Mouse (Mus musculus) cerebellum, postnatal 4 days (tissue): ENCODE results near the gene Olfr318.
"Not testable (repeated sequence)": the region's sequence is repeated elsewhere in the genome, so short reads cannot be mapped to it uniquely, and the experiment has no call there.

ENCODE experiments used
- DNase-seq, 2 experiments: peaks; one replicate each; pipeline ENCODE4 v3.0.0; 2022; ENCODE audit warnings: low spot score in 2 of 2, mixed read lengths in 1 of 2

The Olfr318 gene

DNA sequence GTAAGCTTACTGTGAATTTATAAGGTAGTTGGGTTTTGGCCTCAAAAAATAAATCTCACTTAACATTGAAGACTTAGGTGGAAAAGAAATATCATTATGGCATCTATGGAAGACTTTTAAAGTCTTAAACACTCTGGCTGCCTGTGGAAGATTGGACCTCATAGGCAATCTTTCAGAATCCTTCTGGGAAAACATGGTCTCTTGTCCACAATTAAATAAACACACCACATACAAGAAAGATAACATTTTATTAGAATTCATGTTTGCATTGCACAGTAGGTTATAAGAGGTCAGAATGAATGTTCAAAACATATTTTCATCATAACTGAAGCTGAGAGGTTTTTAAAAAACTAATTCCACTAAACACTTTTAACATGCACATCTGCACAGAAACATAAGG lies at the start of gene Olfr318:
Gene Olfr318 (minus strand): TSS at position 101 of the 400 bp plus-strand sequence.
- DNase-seq = no peak

DNA sequence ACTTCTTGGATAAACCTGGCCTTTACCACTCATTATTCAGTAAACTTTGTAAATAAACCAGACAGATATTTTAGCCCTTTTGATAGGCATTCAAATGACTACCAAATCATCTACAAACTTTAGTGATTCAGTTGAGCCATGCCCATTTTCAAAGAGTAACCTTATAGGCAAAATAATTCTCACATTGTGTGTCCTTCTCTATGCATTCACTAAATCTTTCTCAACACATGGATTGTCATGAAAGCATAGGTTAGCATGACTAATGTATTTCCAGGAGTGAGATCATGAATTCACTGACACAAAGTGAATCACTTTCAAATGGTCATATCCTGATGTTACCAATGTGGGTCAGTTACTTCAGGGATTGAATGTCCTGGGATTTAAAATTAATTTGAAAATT lies 49.1 kb upstream of the Olfr318 start, which contains the start of gene Olfr315:
Gene Olfr315 (plus strand): TSS at position 301 of the 400 bp plus-strand sequence.
- no peak for DNase-seq

GRCm38 (mm10) chr11:58752434-58752833 lies 28.6 kb upstream of the Olfr318 start, which contains the start of gene Olfr316:
Olfr316 (plus strand) TSS chr11:58752734.
- DNase-seq = no peak

GRCm38 (mm10) chr11:58751096-58751495 lies 27.3 kb upstream of the Olfr318 start:
- not testable (repeated sequence) for DNase-seq

DNA sequence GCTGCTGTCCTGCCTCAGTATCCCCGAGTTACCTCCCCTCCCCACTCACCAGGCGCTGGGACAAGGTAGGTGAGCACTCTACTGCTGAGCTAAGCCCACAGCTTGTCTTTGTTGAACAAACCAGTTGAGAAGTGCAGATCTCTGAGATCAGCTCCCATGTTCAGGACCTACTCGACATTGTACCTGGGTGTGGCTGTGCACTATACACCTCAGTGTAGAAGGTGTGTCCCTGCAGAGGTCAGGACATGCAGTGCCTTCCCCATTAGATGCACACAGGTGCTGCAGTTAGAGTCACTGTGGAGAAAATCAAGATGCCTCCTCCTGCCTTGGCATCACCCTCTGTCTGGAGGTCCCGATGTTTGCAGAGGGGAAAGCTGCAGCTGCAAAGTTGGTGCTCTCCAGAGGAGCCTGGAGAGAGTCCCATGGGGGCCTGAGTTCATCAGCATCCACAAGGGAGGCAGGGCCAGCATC lies 15.0 kb upstream of the Olfr318 start, which contains the start of gene Olfr317:
Gene Olfr317 (minus strand): TSS at position 421 of the 471 bp plus-strand sequence.
- no peak for DNase-seq

GRCm38 (mm10) chr11:58733372-58733771 lies 9.6 kb upstream of the Olfr318 start:
- DNase-seq = peak in 1 of 2 experiments; percentile 10

DNA sequence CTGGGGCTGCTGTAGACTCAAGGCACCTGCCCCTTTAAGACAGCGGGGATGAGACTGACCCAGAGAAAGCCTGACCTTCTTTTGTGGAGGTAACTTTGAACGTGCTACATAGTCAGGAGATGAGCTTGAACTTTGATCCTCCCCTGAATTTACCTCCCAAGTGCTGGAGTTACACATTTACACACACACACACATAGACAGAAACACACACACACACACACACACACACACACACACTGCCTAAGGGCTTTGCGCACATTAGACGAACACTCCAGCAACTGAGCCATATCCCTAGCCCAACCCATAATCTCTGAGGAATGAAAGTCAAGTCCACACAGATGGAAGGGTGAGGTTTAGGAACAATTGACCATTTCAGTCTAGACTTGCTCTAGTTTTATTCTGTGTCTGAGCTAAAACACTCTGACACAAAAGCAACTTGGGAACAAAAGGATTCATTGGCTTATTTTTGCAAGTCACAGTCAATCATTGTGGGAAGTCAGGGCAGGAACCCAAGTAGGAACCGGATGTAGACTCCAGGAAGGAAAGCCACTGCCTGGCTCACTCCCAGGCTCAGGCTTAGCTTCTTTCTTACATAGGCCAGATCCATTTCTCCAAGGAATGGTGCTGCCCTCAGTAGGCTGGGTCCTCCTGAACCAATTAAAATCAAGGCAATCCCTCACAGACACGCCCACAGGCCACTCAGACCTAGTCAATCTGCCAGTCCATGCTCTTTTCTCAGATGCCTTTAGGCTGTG lies 4.3 kb upstream of the Olfr318 start:
- not testable (repeated sequence) for DNase-seq

DNA sequence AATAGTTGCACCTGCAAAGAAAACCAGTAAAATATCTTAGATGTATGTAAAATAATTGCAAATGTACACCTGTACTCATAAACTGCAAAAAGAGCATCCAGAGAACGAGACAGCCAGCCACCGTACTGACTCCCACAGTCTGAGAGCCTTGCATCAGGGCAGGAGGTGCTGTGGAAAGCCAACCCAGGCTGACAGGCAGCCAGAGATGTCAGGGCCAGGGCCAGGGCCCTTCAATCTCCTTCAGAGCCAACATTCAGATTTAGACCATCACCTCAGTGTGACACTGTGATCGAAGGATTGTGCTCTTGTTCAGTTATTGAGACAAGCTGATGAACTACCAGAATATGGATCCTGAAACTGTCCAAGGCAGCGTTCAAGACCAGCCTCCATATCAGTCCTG lies 4.1 kb downstream of the Olfr318 start:
- no peak for DNase-seq

DNA sequence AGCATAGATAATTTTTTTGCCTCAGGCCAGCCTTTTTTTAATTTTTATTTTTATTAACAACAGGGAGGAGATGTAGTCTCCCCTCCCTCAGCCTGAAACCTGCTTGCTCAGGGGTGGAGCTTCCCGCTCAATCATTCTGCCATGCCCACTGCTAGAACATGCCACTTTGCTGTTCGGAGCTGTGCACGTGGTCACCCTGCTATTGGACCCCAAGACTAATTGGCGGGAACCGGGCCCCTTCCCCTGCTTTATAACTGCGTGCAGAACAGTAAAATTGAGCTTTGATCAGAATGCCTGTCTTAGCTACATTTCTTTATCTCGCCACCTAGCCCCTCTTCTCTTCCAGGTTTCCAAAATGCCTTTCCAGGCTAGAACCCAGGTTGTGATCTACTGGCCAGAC lies 6.1 kb downstream of the Olfr318 start:
- not testable (repeated sequence) for DNase-seq

- no peak for DNase-seq
These were observed 14.7 kb downstream of the Olfr318 start for GRCm38 (mm10) chr11:58709086-58709485.

DNA sequence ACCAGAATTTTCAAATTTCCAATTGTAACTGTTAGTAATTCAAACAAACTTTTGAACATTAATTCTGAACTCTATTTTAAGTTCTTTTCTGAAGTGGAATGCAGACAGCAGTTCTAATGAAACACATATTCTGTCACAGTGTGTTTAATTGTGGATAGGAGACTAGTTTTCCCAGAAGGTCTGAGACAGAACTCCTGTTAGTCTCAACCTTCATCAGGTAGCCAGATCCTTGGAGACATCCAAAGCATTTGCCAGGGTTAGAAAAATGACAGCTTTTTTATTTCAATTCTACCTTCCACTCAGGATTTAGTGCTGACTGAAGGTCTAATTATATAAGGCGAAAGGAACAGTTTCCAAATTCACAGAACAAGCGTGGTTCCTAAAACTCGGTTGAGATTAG lies 25.0 kb downstream of the Olfr318 start, which contains the start of gene Olfr319:
Gene Olfr319 (plus strand): TSS at position 301 of the 400 bp plus-strand sequence.
- no peak for DNase-seq

- no peak for DNase-seq
These were observed 43.0 kb downstream of the Olfr318 start, which contains the start of gene Olfr320 for GRCm38 (mm10) chr11:58680799-58681198. Olfr320 (plus strand) TSS chr11:58681099.

DNA sequence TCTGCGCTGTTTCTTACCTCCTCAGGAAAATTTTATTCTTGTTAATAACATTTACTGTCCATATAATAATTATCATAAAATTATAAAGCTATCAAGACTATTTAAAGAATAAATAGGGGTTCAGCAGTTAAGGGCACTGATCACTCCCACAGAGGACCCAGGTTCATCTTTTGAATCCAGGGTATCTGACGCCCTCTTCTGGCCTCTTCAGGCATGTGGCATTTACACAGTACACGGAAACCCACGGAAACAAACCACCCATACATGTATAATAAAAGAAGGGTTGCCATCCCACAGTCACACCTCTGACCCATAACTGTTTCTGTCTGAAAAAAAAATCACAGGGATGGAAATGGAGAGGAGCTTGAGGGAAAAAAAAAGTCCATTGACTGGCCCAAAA lies 52.0 kb downstream of the Olfr318 start:
- DNase-seq = no peak

GRCm38 (mm10) chr11:58669252-58669651 lies 54.6 kb downstream of the Olfr318 start:
- DNase-seq = no peak
